ENCODE assay signal across 7 mouse cellular contexts in genomic region chr12:16828505-16828904, GRCm38 (mm10). TPM values are rescaled to one million over a fixed set of nuclear protein-coding genes. Genes with fewer than 3 reads are reported as not detected.
DNase-seq lines count a peak whose midpoint lies in the region; ATAC-seq and TF ChIP-seq lines count a peak whose summit lies in the region.

No protein-coding gene starts in this region.

- H3K36me3 ChIP-seq in liver, postnatal 0 days (replicated peaks; ENCODE audit: insufficient read depth, low read length), result peaks cover 10% of the 10 kb centered on the region; the same call in 1 of the 2 replicates
- H3K36me3 ChIP-seq in stomach, postnatal 0 days (ENCODE audit: control insufficient read depth, insufficient read depth, low read length), result no peaks in the 10 kb centered on the region; the same call in 1 of the 2 replicates

- TF ChIP-seq POLR2A in brain, embryonic 14.5 days (IDR thresholded peaks at IDR 0.05; ENCODE audit: borderline replicate concordance, extremely low read depth, insufficient read depth, insufficient read length, poor library complexity, severe bottlenecking), result no peak

- no peaks in the 10 kb centered on the region for H3K27me3 ChIP-seq in liver, postnatal 0 days (ENCODE audit: insufficient read depth, low read length)
- no peaks in the 10 kb centered on the region for H3K27me3 ChIP-seq in stomach, postnatal 0 days (ENCODE audit: control insufficient read depth, insufficient read depth, low read length)

- TF ChIP-seq CTCF in brain, embryonic 14.5 days (IDR thresholded peaks at IDR 0.05; ENCODE audit: borderline replicate concordance, extremely low read depth, insufficient read depth, insufficient read length), result peak; percentile 24; the same call in 1 of the 2 replicates
- peak; percentile 71 for TF ChIP-seq CTCF in liver, postnatal 0 days (IDR thresholded peaks at IDR 0.05; ENCODE audit: low read depth)
- peak; percentile 80 for TF ChIP-seq CTCF in stomach, postnatal 0 days (IDR thresholded peaks at IDR 0.05; ENCODE audit: low read depth)

- WGBS in liver, postnatal 0 days (ENCODE audit: insufficient replicate concordance), result 16% methylated on average over 6 of the region's 6 CpGs
- 46% methylated on average over 6 of the region's 6 CpGs for WGBS in stomach, postnatal 0 days

- no peaks in the 10 kb centered on the region for H3K9me3 ChIP-seq in liver, postnatal 0 days (ENCODE audit: low read length)
- H3K9me3 ChIP-seq in stomach, postnatal 0 days (ENCODE audit: control insufficient read depth, low read length), result no peaks in the 10 kb centered on the region

- no peak overlapping the region for H3K4me3 ChIP-seq in liver, postnatal 0 days (ENCODE audit: low read depth, low read length)
- H3K4me3 ChIP-seq in stomach, postnatal 0 days (ENCODE audit: low read depth, low read length), result no peak overlapping the region

- no peaks in the 10 kb centered on the region for H3K4me1 ChIP-seq in liver, postnatal 0 days (ENCODE audit: insufficient read depth)
- H3K4me1 ChIP-seq in stomach, postnatal 0 days (replicated peaks; ENCODE audit: control insufficient read depth, insufficient read depth), result no peaks in the 10 kb centered on the region

- no peak overlapping the region for H3K4me2 ChIP-seq in liver, postnatal 0 days (ENCODE audit: low read depth, low read length)
- H3K4me2 ChIP-seq in stomach, postnatal 0 days (replicated peaks; ENCODE audit: low read depth), result no peak overlapping the region

- DNase-seq in spleen, postnatal 36 days (ENCODE audit: low spot score in 2 of 2), result peak; percentile 11 to 24
- DNase-seq in spleen, postnatal 4 days (ENCODE audit: low spot score in 2 of 2), result no peak
- DNase-seq in brain, embryonic 14.5 days (ENCODE audit: low read depth), result no peak
- peak; percentile 61 for DNase-seq in liver, postnatal 0 days
- peak; percentile 75 for DNase-seq in stomach, postnatal 0 days (ENCODE audit: low spot score)
- no peak for DNase-seq in thymus, postnatal 25 days

- H3K9ac ChIP-seq in liver, postnatal 0 days (replicated peaks), result no peak overlapping the region
- H3K9ac ChIP-seq in stomach, postnatal 0 days (ENCODE audit: low read length), result no peak overlapping the region

- TF ChIP-seq EP300 in liver, postnatal 0 days (IDR thresholded peaks at IDR 0.05; ENCODE audit: low read depth), result no peak
- TF ChIP-seq EP300 in stomach, postnatal 0 days (optimal IDR thresholded peaks at IDR 0.05), result no peak

- no peak overlapping the region for H3K27ac ChIP-seq in liver, postnatal 0 days (ENCODE audit: low read depth)
- no peak overlapping the region for H3K27ac ChIP-seq in stomach, postnatal 0 days (replicated peaks)

- ATAC-seq in hematopoietic stem cell, adult 5-6 weeks (replicated peaks in 1 of 2; ENCODE audit: insufficient read depth in 1 of 2, low FRiP score in 2 of 2, low TSS enrichment in 1 of 2, low read depth in 1 of 2, poor library complexity in 2 of 2, severe bottlenecking in 2 of 2), result peak; percentile 76 to 87
- ATAC-seq in liver, postnatal 0 days, result peak; percentile 74; the same call in 1 of the 2 replicates
- ATAC-seq in stomach, postnatal 0 days (ENCODE audit: low FRiP score, low TSS enrichment), result peak; percentile 89

RNA-seq across cellular contexts. Expression of gene E2f6, which starts 17.7 kb away (rescaled TPM):
- polyA plus RNA-seq in brain, embryonic 14.5 days (2012; rRNA removed), result 40.6 and 45.3 TPM in 2 replicates
- 39.3 and 63.5 TPM in 2 replicates for total RNA-seq in hematopoietic stem cell, adult 5-6 weeks (2017)
- polyA plus RNA-seq in liver, postnatal 0 days (2015; fragmentation: Nextera tagmentation; extraction: Ambion mirVana), result 9.0 and 9.2 TPM in 2 replicates
- polyA plus RNA-seq in stomach, postnatal 0 days (2015; fragmentation: Nextera tagmentation; extraction: Ambion mirVana), result 12.5 and 12.7 TPM in 2 replicates

RNA-seq across cellular contexts. Expression of gene Greb1, which starts 27.8 kb away (rescaled TPM):
- polyA plus RNA-seq in brain, embryonic 14.5 days (2012; rRNA removed), result 2.5 and 4.8 TPM in 2 replicates
- not detected in 2 replicates for total RNA-seq in hematopoietic stem cell, adult 5-6 weeks (2017)
- 0.12 and 0.22 TPM in 2 replicates for polyA plus RNA-seq in liver, postnatal 0 days (2015; fragmentation: Nextera tagmentation; extraction: Ambion mirVana)
- 0.16 and 0.24 TPM in 2 replicates for polyA plus RNA-seq in stomach, postnatal 0 days (2015; fragmentation: Nextera tagmentation; extraction: Ambion mirVana)

Comparison
In these comparisons a context has a peak if more than half of its experiments do, and no peak if none do; other contexts are left out.
1. DNase-seq: peak in spleen, postnatal 36 days (2 of 2), liver, postnatal 0 days (single experiment) and stomach, postnatal 0 days (single experiment); none in spleen, postnatal 4 days (0 of 2), brain, embryonic 14.5 days (single experiment) and thymus, postnatal 25 days (single experiment).
2. CTCF ChIP-seq: peak in every context shown above with its lines; median percentile 80 in stomach, postnatal 0 days; 71 in liver, postnatal 0 days; 24 in brain, embryonic 14.5 days.
3. Peak in every context shown above with its lines, with median percentiles within 50 percentile points of each other: ATAC-seq.